Mouse (Mus musculus): ENCODE data around the gene Zfc3h1.

Zfc3h1 gene

GRCm38 (mm10) chr10:115385018-115386002 is 551 bp downstream of the Zfc3h1 start:
- DNase-seq, result peak; percentile 67 to 73

- no peak for DNase-seq
Observed at GRCm38 (mm10) chr10:115387891-115388290, 3.1 kb downstream of the Zfc3h1 start.

- DNase-seq, result no peak
Observed at GRCm38 (mm10) chr10:115391076-115391475, 6.3 kb downstream of the Zfc3h1 start.

GRCm38 (mm10) chr10:115391896-115392295 is 7.1 kb downstream of the Zfc3h1 start:
- DNase-seq, result no peak

GRCm38 (mm10) chr10:115406393-115406792 is 21.6 kb downstream of the Zfc3h1 start:
- DNase-seq, result peak; percentile 77 to 80

GRCm38 (mm10) chr10:115413496-115413895 is 28.7 kb downstream of the Zfc3h1 start:
- DNase-seq, result no peak

GRCm38 (mm10) chr10:115414056-115414455 is 29.3 kb downstream of the Zfc3h1 start:
- DNase-seq, result no peak

- no peak for DNase-seq
Observed at GRCm38 (mm10) chr10:115421976-115422375, 37.2 kb downstream of the Zfc3h1 start.

- DNase-seq, result no peak
Observed at GRCm38 (mm10) chr10:115425351-115425750, 40.6 kb downstream of the Zfc3h1 start.

GRCm38 (mm10) chr10:115437286-115437685 is 52.5 kb downstream of the Zfc3h1 start:
- DNase-seq, result no peak

GRCm38 (mm10) chr10:115448614-115449013 is 63.9 kb downstream of the Zfc3h1 start:
- DNase-seq, result no peak

- DNase-seq, result no peak
Observed at GRCm38 (mm10) chr10:115457368-115458021, 72.7 kb downstream of the Zfc3h1 start.

GRCm38 (mm10) chr10:115462646-115463045 is 77.9 kb downstream of the Zfc3h1 start:
- DNase-seq, result no peak

- DNase-seq, result no peak
Observed at GRCm38 (mm10) chr10:115465072-115465471, 80.3 kb downstream of the Zfc3h1 start.

- DNase-seq, result no peak
Observed at GRCm38 (mm10) chr10:115465778-115466177, 81.0 kb downstream of the Zfc3h1 start.

- DNase-seq, result no peak
Observed at GRCm38 (mm10) chr10:115467985-115468384, 83.2 kb downstream of the Zfc3h1 start.

GRCm38 (mm10) chr10:115468632-115469031 is 83.9 kb downstream of the Zfc3h1 start:
- DNase-seq, result no peak

GRCm38 (mm10) chr10:115469040-115469439 is 84.3 kb downstream of the Zfc3h1 start:
- no peak for DNase-seq

- peak; percentile 10 for DNase-seq
Observed at GRCm38 (mm10) chr10:115470621-115471334, 86.0 kb downstream of the Zfc3h1 start.

GRCm38 (mm10) chr10:115473213-115473961 is 88.6 kb downstream of the Zfc3h1 start:
- DNase-seq, result peak; percentile 29 to 38

- DNase-seq, result no peak
Observed at GRCm38 (mm10) chr10:115475000-115475550, 90.3 kb downstream of the Zfc3h1 start.

- DNase-seq, result peak; percentile 39 to 42
Observed at GRCm38 (mm10) chr10:115476506-115476905, 91.7 kb downstream of the Zfc3h1 start.

All from B cell, adult 2 months (primary cell).